Mouse (Mus musculus) heart, postnatal 0 days (tissue): ENCODE data around the gene Tnp2.

Source experiments
- CTCF ChIP-seq: IDR thresholded peaks from 2 replicates; pipeline ENCODE4 v1.5.1; 2016; ENCODE audit warnings: antibody characterized with exemption, control low read depth, low read depth
- EP300 ChIP-seq: IDR thresholded peaks from 2 replicates; pipeline ENCODE4 v1.6.1; 2016; ENCODE audit warnings: antibody characterized with exemption, low read depth

DNA sequence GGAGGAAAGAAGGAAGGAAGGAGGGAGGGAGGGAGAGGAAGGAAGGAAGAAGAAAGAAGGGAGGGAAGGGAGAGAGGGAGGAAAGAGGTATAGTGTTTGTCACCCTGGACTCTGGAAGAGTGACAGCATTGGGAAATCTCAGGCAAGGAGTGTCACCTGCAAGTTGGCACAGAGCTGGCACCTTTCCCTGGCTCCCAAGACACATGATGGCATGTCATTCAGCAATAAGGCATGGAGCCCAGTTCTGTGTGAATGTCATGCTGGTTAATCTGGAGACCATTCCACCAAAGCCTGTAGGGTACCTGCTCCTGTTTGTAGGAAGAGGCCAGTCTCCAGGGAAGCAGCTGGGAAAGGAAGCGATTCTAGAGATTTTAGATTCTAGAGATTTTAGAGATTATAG is 21.9 kb upstream of the Tnp2 start:
- TF ChIP-seq CTCF = no peak
- TF ChIP-seq EP300 = no peak
